Mouse (Mus musculus) embryonic fibroblast, embryonic 13.5 days (primary cell): ENCODE measurements around the gene Rab3il1. TPM values are rescaled to one million over a fixed set of nuclear protein-coding genes. Genes with fewer than 3 reads are reported as not detected.

ENCODE experiments used
- H3K27ac ChIP-seq: 2 replicates; pipeline ENCODE4 v1.5.1; 2012; ENCODE audit warnings: low read length, control low read depth, inconsistent platforms; ENCODE audit not compliant: insufficient read depth
- H3K4me1 ChIP-seq: 2 replicates; pipeline ENCODE4 v1.6.1; 2011; ENCODE audit warnings: low read length; ENCODE audit not compliant: control insufficient read depth, insufficient read depth
- H3K4me3 ChIP-seq: 2 replicates; pipeline ENCODE4 v1.5.1; 2011; ENCODE audit warnings: mild to moderate bottlenecking, control low read depth, low read length; ENCODE audit not compliant: insufficient read depth
- CTCF ChIP-seq: IDR thresholded peaks from 2 replicates; pipeline ENCODE4 v1.5.1; 2011; ENCODE audit warnings: mild to moderate bottlenecking, control low read depth, low read length, moderate library complexity, borderline replicate concordance; ENCODE audit not compliant: insufficient read depth
- POLR2A ChIP-seq: IDR thresholded peaks from 2 replicates; pipeline ENCODE4 v1.6.1; 2011; ENCODE audit warnings: low read depth, mild to moderate bottlenecking, control low read depth, low read length, moderate library complexity
- polyA plus RNA-seq: library from polyadenylated mRNA; stranded (reverse); fragments of >200 nt; gene quantifications from 2 replicates; pipeline ENCODE4 v1.2.4, GENCODE M21; 2011; ENCODE audit warnings: low read depth; ENCODE audit not compliant: missing spikeins, insufficient read length

Gene Rab3il1
- polyA plus RNA-seq, 1 experiment: 18.2 TPM

DNA sequence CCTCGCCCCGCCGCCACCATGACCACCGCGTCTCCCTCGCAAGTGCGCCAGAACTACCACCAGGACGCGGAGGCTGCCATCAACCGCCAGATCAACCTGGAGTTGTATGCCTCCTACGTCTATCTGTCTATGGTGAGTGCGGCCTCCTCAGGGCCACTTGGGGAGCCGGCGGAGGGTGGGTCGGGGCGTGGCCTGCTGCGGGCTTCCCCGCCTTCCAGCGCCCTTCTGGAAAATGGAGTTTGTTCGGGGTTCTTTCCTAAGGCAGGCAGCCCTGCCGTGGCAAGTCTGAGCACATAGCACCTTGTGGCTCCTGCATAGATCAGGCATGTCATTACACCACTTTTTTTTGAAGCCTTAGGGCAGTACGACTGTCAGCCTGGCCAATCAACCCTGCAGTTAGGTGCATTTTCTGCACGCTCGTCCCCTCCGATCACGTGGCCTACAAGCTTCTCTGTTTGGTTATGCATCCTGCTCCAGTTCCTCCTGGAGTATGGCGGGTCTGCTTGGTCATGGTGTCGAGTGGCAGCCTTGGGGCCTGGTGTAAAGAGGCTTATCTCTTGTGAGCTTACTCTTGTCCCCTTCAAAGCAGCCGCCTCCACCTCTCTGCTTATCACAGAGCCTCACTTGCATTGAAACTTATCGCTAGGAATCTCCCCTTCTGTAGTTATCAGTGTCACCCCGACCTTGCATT, 18.5 kb upstream of the Rab3il1 start:
- Histone ChIP-seq H3K27ac (peak overlapping the region; percentile 90), H3K4me3 (peak overlapping the region; percentile 60), H3K4me1 (peaks cover 17% of the 10 kb centered on the region)
- TF ChIP-seq POLR2A: peak; percentile 36; the same call in 1 of the 2 replicates
- no peak for TF ChIP-seq CTCF

DNA sequence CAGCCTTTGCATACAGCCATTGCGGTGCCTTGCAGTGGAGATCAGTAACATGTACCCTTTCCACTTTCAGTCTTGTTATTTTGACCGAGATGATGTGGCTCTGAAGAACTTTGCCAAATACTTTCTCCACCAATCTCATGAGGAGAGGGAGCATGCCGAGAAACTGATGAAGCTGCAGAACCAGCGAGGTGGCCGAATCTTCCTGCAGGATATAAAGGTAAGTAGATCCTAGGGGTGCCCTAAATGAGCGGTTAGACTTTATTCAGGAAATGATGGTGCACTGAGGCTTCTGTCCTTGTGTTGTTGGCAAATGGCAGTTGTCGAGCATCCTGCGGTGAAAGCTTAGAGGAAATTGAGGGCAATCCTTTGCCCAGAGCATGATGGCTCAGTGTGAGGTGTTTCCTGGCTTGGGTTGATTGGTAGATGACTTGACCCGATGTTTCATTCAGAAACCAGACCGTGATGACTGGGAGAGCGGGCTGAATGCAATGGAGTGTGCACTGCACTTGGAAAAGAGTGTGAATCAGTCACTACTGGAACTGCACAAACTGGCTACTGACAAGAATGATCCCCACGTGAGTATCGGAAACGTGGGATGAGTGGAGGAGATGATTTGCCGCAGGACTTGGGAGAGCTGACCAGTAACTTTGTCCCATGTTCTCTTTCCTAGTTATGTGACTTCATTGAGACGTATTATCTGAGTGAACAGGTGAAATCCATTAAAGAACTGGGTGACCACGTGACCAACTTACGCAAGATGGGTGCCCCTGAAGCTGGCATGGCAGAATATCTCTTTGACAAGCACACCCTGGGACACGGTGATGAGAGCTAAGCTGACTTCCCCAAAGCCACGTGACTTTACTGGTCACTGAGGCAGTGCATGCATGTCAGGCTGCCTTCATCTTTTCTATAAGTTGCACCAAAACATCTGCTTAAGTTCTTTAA, 17.1 kb upstream of the Rab3il1 start:
- no peak overlapping the region for H3K27ac ChIP-seq
- TF ChIP-seq POLR2A (no peak; the same call in 1 of the 2 replicates), CTCF (no peak)
- peak overlapping the region; percentile 60 for H3K4me3 ChIP-seq
- peaks cover 10% of the 10 kb centered on the region for H3K4me1 ChIP-seq

DNA sequence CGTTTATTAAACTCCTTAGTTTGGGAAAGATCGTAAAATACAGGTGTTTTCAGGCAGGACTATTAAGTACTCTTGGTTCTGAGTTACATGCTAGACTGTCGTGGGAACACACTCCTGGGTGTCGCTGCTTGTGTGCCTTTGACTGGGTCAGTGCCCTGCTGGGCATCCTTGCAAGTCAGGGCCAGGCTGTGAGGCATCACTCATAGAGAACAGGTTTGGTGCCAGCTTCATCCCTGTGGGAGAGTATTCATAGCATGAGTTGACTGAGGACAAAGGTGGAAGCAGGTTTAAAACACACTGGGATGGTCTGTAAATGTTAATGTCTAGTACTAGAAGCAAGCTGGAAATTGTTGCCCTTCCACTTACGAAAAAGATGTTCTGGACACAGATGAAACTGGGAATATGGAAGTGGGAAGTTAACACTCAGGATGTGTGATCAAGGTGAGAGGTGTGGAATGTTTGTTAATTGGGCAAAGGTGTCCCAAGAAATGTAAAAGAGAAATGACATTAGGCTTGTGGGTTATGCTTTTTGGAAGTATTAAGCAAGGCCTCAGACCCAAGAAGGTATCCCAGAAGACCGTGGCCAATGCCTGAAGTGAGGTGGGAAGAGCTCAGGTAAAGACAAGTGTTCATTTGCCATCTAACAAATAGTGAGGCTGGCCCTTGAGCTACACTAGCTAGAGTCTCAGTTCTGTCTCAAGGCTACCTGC, 16.1 kb upstream of the Rab3il1 start:
- H3K27ac ChIP-seq: no peak overlapping the region
- H3K4me3 ChIP-seq: no peak overlapping the region
- no peak; the same call in none of the 2 replicates for TF ChIP-seq POLR2A
- TF ChIP-seq CTCF: no peak
- peaks cover 10% of the 10 kb centered on the region for H3K4me1 ChIP-seq

DNA sequence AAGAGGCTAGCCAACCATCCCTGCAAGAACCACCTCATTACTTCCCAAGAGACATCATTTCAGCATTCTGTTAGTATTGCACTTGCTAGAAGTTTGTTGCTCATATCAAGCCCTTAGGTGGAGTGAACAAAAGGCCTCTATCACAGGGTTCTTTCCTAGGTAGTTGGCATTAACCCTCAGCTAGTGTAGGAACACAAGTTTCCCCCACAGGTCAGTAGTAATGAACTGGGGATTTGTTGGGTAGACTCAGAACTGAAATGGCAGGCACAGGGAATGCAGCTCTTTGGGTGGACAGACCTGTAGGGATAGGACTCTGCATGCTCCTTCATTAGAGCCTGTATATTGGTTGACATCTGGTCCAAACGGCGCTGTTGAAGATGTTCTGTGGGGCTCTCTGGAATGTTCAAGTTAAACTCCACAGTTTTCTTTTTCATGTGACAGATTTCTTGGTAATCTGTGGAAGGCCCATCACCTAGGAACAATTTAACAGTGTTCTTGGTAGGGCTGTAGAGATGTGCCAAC, 15.5 kb upstream of the Rab3il1 start:
- Histone ChIP-seq H3K27ac (no peak overlapping the region), H3K4me3 (no peak overlapping the region), H3K4me1 (peaks cover 10% of the 10 kb centered on the region)
- TF ChIP-seq CTCF (no peak), POLR2A (peak; percentile 15)

DNA sequence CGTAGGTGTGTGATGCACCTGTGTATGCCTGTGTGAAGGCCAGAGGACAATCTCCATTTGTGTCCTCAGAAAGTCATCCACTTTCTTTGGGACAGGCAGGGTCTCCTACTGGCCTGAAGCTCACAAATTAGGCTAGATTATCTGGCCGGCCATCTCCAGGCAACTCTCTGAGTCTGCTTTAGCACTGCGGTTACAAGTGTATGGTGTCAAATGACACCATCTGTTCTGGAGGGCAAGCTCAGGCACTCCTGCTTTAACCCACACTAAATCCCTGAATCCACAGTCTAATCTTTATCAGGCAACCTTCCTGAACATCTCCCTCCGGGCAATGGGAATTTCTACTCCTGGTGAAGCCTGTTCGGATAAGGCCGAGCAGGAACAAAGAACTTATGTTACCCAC, 14.3 kb upstream of the Rab3il1 start:
- TF ChIP-seq CTCF (no peak), POLR2A (no peak)
- no peak overlapping the region for H3K4me3 ChIP-seq
- no peak overlapping the region for H3K27ac ChIP-seq

DNA sequence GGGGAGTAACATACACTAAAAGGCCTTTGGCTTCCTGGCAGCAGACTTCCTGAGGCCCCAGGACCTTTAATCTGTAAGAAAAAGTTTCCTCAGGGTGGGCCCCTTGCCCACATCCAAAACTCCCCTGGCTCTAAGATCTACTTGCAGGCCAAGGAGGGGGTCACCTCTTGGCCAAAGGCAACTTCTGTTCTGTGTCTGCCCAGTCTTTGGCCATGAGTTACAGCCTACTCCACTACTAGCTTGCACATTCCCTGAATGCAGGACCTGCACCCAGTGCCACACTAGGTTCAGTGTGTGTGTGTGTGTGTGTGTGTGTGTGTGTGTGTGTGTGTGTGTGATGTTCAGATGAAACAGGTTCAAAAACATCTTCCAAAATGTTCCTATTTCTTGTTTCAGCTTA, 13.9 kb upstream of the Rab3il1 start:
- TF ChIP-seq CTCF (no peak), POLR2A (no peak)
- H3K4me1 ChIP-seq: peaks cover 8% of the 10 kb centered on the region; the same call in 1 of the 2 replicates
- H3K27ac ChIP-seq: no peak overlapping the region
- no peak overlapping the region for H3K4me3 ChIP-seq

More for the DNA sequence above, 14.3 kb upstream of the Rab3il1 start:
- peaks cover 8% of the 10 kb centered on the region; the same call in 1 of the 2 replicates for H3K4me1 ChIP-seq

DNA sequence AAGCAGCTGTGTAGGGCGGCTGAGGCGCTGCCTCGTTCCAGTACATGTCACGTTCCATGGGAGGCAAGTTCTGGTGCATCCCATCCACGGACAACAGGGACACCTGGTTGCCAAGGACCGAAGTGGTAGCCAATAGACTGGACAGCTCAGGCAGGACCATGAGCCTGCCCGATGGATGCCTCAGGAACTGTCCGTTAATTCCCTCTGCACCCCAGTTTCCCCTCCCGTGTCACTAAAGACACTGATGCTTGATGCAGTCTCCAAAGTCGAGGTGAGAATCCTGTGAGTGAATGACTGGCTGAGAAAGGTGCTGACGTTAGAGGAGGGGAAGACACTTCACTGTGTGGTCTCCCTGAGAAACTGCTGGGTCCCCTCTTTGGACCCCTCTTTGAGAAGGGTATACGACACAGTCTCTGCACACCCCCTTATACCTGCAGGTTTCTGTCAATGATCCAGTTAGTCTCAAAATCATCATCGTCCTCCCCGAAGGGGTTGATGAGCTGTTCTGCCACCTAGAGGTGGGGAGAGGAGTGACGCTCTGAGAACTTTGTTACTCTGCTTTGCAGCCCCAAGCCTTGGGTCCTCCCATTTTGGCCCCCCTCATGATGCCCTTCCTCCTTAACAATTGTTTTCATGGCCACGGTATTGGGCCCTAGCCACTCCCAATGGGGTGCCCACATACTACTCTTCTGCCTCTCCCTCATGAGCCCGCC, 12.1 kb upstream of the Rab3il1 start:
- H3K4me1 ChIP-seq: peaks cover 6% of the 10 kb centered on the region; the same call in 1 of the 2 replicates
- TF ChIP-seq CTCF (peak; percentile 40; the same call in 1 of the 2 replicates), POLR2A (no peak)

DNA sequence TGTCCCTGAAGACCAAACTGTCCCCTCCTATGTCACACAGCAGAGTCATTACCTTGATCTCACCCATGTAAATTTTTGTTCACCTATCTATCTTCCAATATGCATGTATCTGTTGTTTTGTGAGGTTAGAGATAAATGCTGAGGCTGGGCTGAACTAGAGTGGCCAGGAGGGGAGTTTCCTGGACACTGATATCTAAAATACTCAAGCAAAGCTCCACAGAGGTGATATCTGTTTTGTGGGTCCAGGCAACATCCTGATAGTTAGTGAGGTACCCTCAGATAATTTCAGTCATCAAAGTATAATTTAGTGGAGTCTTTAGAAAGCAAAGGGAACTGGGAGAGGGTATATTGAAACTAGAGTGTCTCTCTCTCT, 11.6 kb upstream of the Rab3il1 start:
- Histone ChIP-seq H3K27ac (no peak overlapping the region), H3K4me1 (peaks cover 2% of the 10 kb centered on the region; the same call in 1 of the 2 replicates), H3K4me3 (no peak overlapping the region)
- TF ChIP-seq CTCF: no peak
- no peak for TF ChIP-seq POLR2A

More for the DNA sequence above, 12.1 kb upstream of the Rab3il1 start:
- Histone ChIP-seq H3K27ac (no peak overlapping the region), H3K4me3 (no peak overlapping the region)
